Mouse (Mus musculus): ENCODE measurements around the gene Ptgfrn.

The Ptgfrn gene

DNA sequence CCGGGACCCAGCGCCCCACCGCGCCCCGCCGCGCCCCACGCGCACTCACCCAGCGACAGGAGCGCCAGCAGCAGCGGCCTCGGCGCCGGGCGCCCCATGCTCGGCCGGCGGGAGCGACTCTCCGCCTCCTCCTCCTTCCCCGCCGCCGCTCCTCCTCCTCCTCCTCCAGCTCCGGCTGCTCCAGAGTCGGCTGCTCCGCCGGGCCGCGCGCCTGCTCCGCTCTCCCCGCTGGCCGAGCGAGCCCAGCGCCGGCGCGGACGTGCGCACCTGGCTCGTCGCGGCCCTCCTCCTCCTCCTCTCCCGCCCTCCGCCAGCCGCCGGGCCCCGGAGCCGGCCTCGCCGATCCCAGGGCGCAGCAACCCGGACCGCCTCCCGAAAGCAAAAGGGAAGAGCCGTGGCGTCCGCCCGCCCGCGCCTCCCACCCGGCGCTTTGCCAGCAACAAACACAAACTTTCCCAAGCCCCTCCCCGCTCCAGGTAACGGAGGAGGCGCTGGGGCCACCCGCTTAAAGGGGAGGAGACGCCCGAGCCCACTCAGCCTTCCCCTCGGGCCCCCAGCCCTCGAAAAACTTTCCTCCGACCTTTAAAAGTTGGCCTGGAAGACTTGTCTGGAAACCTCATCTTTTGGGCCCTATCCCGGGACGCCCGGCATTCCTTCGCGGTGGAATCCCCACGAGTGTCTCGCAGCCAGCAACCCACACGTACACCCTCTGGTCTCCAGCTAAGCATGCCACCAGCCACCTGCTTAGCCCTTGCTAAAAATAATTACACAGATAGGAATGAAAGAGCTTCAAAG lies at the start of gene Ptgfrn:
Gene Ptgfrn, minus strand, starts transcription at position 236 of the 795 bp plus-strand sequence.
- peak; percentile 6 for DNase-seq

DNA sequence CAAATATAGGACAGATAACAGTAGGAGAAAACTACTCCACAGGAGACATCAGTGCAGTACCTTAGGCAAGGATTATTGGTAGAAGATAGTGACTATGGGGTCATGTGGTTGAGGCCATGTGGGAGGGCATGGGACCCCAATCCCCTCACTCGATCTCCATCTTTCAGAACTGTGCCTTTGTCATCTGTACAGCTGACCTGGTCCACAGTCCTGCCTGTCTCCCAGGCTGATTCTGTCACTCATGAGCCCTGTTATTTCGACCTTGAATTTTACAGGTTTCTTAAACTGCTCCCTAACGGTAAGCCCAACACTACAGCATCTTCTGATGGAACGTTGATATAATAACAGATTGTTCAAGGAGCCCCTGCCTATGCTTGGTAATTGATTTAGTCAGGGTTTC lies 49.6 kb upstream of the Ptgfrn start:
- DNase-seq, result no peak

DNA sequence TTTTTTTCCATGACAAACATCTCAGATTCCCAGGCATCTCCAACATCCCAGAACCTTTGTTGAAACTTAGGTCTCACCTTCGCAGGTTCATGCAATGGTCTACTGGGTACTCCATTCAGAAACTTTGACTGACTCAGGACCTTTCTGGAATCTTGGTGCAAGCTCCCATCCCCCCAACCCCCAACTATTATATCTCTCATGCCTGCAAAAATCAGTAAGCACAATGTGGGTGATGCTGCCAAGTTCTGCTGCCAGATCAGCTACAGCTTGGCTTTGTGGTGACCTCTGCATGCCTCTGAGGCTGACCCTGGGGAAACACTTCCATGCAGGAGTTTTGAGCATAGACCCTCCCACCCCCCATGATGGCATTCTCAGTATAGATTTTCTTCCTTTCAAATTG lies 44.0 kb upstream of the Ptgfrn start:
- DNase-seq, result no peak

DNA sequence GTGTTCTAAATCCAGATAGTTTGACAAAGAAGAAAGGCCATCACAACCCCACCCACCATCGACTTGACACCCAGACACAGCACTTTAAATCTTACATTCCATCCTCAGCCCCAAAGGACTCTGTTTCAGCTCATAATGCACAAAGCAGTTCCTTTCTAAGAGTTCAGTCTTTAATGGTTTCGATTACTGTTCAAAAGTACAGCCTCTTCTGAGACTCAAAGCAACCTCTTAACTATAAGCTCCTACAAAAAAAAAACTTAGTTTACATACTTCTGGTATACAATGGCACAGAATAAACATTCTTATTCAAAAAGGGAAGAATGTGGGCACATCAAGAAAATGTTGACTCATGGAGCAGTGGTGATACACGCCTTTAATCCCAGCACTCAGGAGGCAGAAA lies 43.3 kb upstream of the Ptgfrn start:
- DNase-seq, result no peak

- no peak for DNase-seq
Observed at GRCm38 (mm10) chr3:101146126-101146772, 36.2 kb upstream of the Ptgfrn start.

- no peak for DNase-seq
Observed at GRCm38 (mm10) chr3:101145292-101146046, 35.4 kb upstream of the Ptgfrn start.

DNA sequence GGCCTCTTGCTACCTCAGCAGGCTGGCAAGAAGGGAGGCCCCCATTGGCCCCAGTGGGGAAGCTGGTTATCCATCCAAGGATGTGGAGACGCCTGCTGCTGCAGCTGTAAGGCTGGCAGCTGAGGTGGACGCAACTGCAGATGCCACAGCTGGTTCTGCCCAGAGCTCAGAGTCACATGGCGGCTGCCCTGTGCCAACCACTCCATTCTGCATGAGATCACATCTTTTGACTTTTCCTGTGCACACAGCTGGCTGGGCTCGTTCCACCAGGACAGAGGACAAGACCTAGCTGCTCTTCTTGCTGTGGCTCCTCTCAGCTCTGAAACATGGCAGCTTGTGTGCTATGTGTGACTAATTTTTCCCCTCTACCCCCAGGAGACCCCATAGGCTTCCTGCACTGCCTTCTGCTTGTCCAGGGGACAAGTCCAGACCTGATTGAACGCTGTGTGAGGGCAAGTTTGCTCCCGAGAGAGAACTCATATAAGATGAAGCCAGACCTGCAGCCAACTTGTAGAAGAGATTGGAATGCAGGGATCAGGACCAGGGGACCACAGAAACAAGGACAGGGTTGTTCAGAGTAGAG lies 34.4 kb upstream of the Ptgfrn start:
- DNase-seq, result no peak

- no peak for DNase-seq
Observed at GRCm38 (mm10) chr3:101143465-101143864, 33.4 kb upstream of the Ptgfrn start.

GRCm38 (mm10) chr3:101141864-101142263 lies 31.8 kb upstream of the Ptgfrn start:
- DNase-seq, result no peak

DNA sequence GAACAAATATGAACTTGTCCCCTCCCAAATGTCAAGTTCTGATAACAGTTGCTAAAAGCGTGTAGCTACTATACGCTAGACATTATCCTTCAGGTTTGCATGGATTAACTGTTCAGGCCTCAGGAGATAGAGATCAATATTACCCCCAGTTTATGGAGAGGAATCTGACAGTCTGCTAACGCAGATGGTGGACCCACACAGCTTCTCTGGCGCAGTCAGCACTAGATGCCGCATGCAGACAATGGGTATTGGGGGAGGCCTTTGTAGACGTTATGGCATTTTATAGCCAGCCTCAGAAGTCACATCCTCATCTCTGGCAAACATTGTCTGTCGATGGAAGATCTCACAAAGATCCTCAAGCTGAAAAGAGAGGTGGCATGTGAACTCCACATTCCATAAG lies 29.9 kb upstream of the Ptgfrn start:
- DNase-seq, result no peak

DNA sequence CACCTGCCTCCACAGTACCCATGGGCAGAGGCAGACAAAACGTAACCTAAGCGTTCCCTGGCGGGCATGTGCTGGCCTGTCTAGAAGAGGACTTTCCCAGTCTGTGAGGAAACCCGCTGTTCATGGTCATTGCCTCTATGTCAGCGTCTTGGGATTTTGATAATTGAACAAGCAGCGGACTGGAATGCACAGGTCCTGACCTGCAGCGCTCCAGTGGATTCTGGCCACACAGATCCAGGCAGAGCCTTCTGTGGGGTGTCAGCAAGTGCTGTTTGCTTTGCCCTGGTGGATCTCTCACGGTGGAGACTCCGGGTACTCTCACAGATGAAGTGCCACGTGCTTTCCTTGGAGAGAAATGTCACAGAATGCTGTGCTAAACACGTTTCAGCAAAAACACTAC lies 26.4 kb upstream of the Ptgfrn start:
- DNase-seq, result no peak

DNA sequence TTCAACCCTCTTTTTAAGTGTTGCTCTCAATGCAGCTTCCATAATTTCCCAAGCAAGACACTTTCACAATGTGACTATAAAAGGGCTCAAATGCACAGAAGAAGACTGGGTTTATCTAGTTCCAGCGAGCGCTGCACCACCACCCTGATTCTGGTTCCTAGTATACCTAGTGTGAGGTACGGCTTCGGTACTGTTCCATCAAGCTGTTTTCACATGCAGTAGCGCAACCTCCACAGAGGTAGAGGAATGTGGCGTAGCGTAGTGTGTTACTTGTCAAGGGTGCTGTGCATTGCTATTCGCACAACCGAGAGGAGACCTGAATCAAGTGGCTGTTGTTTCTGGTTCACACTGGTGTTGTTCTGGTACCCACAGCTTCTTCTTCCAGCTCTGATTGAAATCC lies 24.8 kb upstream of the Ptgfrn start:
- DNase-seq, result no peak

GRCm38 (mm10) chr3:101132981-101133380 lies 22.9 kb upstream of the Ptgfrn start:
- DNase-seq, result no peak

DNA sequence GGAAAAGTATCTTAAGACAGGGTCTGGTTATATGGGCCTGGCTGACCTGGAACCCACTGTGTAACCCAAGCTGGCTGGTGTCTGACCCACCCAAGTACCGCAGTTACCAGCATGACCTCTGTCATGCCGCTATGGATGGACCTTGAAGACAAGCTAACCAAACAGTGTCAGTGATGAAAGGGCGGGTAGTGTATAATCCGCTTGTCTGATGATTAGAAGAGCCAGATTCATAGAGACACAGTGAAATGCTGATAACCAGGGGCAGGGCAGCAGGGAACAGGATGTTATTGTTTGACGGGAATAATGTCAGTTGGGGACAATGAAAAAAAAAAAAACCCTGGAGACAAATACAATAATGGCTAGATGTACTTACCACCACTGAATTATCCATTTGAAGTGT lies 21.7 kb upstream of the Ptgfrn start:
- no peak for DNase-seq

- no peak for DNase-seq
Observed at GRCm38 (mm10) chr3:101130526-101130925, 20.4 kb upstream of the Ptgfrn start.

DNA sequence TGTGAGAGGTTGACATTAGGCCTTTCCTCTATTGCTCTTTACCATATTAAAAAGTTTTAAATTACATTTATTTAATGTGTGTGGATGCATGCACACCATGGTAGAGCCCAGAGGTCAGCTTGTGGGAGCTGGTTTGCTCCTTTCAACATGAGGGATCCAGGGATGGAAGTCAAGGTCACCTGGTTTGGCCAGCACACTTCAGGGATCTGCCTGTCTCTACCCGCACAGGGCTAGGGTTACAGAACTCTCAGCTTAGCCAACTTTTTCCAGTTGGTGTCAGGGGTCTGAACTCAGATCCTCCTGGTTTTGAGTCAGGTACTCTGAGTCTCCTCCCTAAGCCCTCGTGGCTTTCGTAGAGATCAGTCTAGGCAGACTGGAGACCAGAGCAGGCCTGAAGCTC lies 19.5 kb upstream of the Ptgfrn start:
- no peak for DNase-seq

- DNase-seq, result no peak
Observed at GRCm38 (mm10) chr3:101129090-101129489, 19.0 kb upstream of the Ptgfrn start.

- DNase-seq, result no peak
Observed at GRCm38 (mm10) chr3:101127766-101128165, 17.7 kb upstream of the Ptgfrn start.

DNA sequence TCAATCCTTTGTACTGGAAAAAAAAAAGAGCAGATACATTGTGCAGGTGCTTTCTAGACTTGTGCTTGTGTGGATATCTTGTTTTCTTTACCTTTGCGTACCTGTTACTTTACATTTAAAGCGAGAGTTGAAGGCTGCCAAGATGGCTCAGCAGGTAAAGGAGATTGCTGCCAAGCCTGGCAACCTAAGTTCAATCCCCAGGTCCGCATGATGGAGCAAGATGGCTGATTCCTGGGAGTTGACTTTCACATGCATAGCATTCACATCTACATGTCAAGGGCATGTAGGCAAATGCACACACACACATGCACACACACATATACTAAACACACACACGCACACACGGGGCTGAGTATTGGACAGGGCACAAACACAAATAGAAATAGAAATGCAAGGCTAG lies 14.6 kb upstream of the Ptgfrn start:
- no peak for DNase-seq

DNA sequence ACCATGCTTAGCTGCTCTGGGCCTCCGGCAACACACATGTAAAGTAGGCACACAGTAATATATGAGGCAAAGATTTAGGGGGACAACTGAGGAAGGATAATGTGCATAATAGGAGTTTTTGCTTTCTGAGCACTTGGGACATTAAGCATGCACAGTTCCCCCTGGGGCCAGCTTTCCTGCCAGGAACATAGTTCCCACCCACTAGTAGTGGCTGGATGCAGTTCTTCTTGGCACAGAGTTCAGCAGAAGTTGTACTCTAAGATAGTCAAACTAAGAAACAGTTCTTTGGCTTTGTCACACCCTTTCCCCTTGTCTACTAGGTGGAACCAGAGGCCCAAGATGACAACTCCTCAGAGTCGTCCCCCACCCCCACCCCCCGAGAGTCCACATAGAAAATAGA lies 12.4 kb upstream of the Ptgfrn start:
- no peak for DNase-seq

- no peak for DNase-seq
Observed at GRCm38 (mm10) chr3:101117774-101118173, 7.7 kb upstream of the Ptgfrn start.

DNA sequence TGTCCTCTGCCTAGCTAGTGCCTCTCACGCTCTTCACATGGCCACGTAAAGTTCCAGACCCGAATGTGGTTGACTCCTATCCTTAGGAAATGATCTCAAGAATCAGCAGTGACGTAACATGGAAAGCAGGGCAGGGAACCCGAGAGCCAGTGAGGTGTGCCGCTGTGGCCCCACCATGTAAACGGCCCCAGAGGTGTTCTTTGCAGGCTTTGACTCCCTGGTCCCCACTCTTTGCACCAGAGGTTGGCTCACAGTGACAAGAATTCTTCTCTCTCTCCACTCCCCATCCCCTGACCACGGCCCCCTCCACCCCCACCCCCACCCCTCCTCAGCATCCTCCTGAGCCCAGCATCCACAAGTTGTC lies 7.3 kb upstream of the Ptgfrn start:
- DNase-seq, result no peak
